Mouse (Mus musculus): ENCODE results near the gene Gpr39.

GRCm38 (mm10) chr1:125685304-125685703 lies 8.5 kb downstream of the Gpr39 start:
- TF ChIP-seq CTCF (IDR thresholded peaks at IDR 0.05; ENCODE audit: borderline replicate concordance, extremely low read depth, insufficient read depth, insufficient read length) (no peak), POLR2A (IDR thresholded peaks at IDR 0.05; ENCODE audit: borderline replicate concordance, extremely low read depth, insufficient read depth, insufficient read length, poor library complexity, severe bottlenecking) (no peak)

Measured in brain, embryonic 14.5 days (tissue).